Mouse (Mus musculus): ENCODE measurements around the gene Arid5b. TPM values are rescaled to one million over a fixed set of nuclear protein-coding genes. Genes with fewer than 3 reads are reported as not detected.

The Arid5b gene
- polyA plus RNA-seq, 1 experiment from 2014 or later, result 42.9 TPM

DNA sequence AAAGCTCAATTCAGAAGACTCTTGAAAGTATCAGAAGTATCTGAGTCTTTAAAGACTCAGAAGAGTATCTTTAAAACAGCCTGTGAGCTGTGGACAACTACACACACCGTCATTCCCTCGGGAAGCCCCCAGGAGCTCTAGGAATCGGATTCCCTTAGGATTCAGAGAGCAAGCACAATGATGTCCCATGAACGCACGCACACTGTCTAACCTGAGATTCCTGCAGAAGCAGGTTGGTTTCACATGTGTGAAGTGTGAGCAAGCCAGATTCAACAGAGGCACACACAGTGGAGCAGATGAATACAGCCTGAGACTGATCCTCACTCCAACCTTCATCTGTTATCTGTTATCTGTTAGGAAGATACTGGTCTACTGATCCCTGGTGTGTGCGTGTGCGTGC lies 97.8 kb downstream of the Arid5b start:
- Histone ChIP-seq H3K27me3 (ENCODE audit: control insufficient read depth, insufficient read depth, low read length) (no peaks in the 10 kb centered on the region), H3K9ac (ENCODE audit: low read depth, low read length) (no peak overlapping the region), H3K4me3 (ENCODE audit: low read length) (no peak overlapping the region), H3K4me2 (replicated peaks; ENCODE audit: low read depth, low read length) (no peak overlapping the region), H3K9me3 (ENCODE audit: control insufficient read depth, low read length) (no peaks in the 10 kb centered on the region), H3K36me3 (ENCODE audit: control insufficient read depth, insufficient read depth, low read length) (peaks cover 11% of the 10 kb centered on the region; the same call in 1 of the 2 replicates), H3K4me1 (ENCODE audit: control insufficient read depth, insufficient read depth, low read length) (peaks cover 9% of the 10 kb centered on the region; the same call in 1 of the 2 replicates), H3K27ac (ENCODE audit: low read depth, low read length) (no peak overlapping the region)
- no peak for ATAC-seq (ENCODE audit: low FRiP score, low TSS enrichment)
- WGBS, result 90% methylated on average over 7 of the region's 7 CpGs

DNA sequence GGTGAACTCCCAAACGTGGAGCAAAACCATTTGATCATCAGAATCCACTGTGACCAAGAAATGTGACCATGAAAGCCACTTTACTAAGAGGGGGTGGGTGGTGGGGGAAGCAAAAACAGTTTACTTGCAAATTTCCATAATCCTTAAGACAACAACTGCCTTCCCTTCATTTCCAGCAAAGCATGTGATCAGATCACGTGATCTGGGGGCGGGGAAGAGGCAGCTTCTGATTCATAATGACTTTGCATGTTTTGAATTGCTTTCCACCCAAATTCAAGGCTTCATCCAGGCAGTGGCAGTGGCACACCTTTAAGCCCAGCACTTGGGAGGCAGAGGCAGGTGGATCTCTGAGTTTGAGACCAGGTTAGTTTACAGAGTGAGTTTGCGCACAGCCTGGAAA lies 98.4 kb downstream of the Arid5b start:
- no peak overlapping the region for H3K4me2 ChIP-seq (replicated peaks; ENCODE audit: low read depth, low read length)
- no peaks in the 10 kb centered on the region for H3K9me3 ChIP-seq (ENCODE audit: control insufficient read depth, low read length)
- no peak overlapping the region for H3K4me3 ChIP-seq (ENCODE audit: low read length)
- peaks cover 9% of the 10 kb centered on the region; the same call in 1 of the 2 replicates for H3K4me1 ChIP-seq (ENCODE audit: control insufficient read depth, insufficient read depth, low read length)
- 73% methylated on average over 4 of the region's 4 CpGs for WGBS
- H3K9ac ChIP-seq (ENCODE audit: low read depth, low read length), result no peak overlapping the region
- ATAC-seq (ENCODE audit: low FRiP score, low TSS enrichment), result no peak
- H3K36me3 ChIP-seq (ENCODE audit: control insufficient read depth, insufficient read depth, low read length), result peaks cover 7% of the 10 kb centered on the region; the same call in 1 of the 2 replicates
- H3K27me3 ChIP-seq (ENCODE audit: control insufficient read depth, insufficient read depth, low read length), result no peaks in the 10 kb centered on the region
- H3K27ac ChIP-seq (ENCODE audit: low read depth, low read length), result no peak overlapping the region

DNA sequence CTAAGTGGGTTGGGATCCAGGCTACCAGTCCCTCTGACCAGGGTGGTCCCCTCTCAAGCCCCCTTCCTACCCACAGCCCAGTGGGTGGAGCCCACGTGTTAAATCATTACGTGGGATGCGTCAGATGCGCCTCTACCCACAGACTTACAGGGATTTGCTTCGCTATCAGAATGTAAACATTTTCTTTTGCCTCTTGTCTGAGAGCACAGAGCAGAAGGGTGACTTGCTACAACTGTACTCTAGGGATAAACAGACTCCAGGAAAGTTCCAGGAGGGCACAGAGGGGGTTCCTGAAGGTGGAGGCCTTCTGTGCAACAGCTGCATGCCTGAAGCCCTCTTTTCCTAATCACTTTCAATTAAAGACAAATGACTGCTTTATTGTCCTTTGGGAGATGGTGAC lies 98.8 kb downstream of the Arid5b start:
- H3K27ac ChIP-seq (ENCODE audit: low read depth, low read length), result peak overlapping the region; percentile 17; the same call in 1 of the 2 replicates
- no peaks in the 10 kb centered on the region for H3K9me3 ChIP-seq (ENCODE audit: control insufficient read depth, low read length)
- no peak overlapping the region for H3K4me3 ChIP-seq (ENCODE audit: low read length)
- peaks cover 2% of the 10 kb centered on the region; the same call in 1 of the 2 replicates for H3K36me3 ChIP-seq (ENCODE audit: control insufficient read depth, insufficient read depth, low read length)
- no peak overlapping the region for H3K4me2 ChIP-seq (replicated peaks; ENCODE audit: low read depth, low read length)
- no peak overlapping the region for H3K9ac ChIP-seq (ENCODE audit: low read depth, low read length)
- no peak for ATAC-seq (ENCODE audit: low FRiP score, low TSS enrichment)
- H3K27me3 ChIP-seq (ENCODE audit: control insufficient read depth, insufficient read depth, low read length), result no peaks in the 10 kb centered on the region
- WGBS, result 52% methylated on average over 5 of the region's 5 CpGs
- H3K4me1 ChIP-seq (ENCODE audit: control insufficient read depth, insufficient read depth, low read length), result peaks cover 9% of the 10 kb centered on the region; the same call in 1 of the 2 replicates

DNA sequence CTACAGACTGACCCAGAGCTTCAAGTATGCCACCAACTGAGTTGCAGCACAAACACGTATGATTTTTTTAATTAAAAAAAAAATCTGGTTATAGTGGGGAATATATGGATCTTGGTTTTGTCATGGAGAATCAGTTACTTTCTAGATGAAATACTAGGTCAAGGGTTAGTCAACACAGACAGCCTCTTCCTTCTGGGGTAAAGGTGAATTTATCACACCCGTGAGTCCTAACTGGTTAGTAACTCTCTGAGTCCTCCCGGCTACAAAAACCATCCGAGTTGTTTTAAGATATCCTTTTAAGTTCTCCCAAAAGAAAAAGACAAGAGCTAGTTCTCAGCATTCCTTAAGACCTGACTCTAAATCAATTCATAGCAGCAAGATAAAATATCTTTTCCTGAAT lies 99.2 kb downstream of the Arid5b start:
- Histone ChIP-seq H3K9ac (ENCODE audit: low read depth, low read length) (no peak overlapping the region), H3K27me3 (ENCODE audit: control insufficient read depth, insufficient read depth, low read length) (no peaks in the 10 kb centered on the region), H3K4me3 (ENCODE audit: low read length) (no peak overlapping the region), H3K9me3 (ENCODE audit: control insufficient read depth, low read length) (no peaks in the 10 kb centered on the region), H3K27ac (ENCODE audit: low read depth, low read length) (no peak overlapping the region; the same call in 1 of the 2 replicates), H3K36me3 (ENCODE audit: control insufficient read depth, insufficient read depth, low read length) (no peaks in the 10 kb centered on the region), H3K4me2 (replicated peaks; ENCODE audit: low read depth, low read length) (no peak overlapping the region), H3K4me1 (ENCODE audit: control insufficient read depth, insufficient read depth, low read length) (peaks cover 9% of the 10 kb centered on the region; the same call in 1 of the 2 replicates)
- no peak for ATAC-seq (ENCODE audit: low FRiP score, low TSS enrichment)
- 58% methylated on average over 4 of the region's 4 CpGs for WGBS

DNA sequence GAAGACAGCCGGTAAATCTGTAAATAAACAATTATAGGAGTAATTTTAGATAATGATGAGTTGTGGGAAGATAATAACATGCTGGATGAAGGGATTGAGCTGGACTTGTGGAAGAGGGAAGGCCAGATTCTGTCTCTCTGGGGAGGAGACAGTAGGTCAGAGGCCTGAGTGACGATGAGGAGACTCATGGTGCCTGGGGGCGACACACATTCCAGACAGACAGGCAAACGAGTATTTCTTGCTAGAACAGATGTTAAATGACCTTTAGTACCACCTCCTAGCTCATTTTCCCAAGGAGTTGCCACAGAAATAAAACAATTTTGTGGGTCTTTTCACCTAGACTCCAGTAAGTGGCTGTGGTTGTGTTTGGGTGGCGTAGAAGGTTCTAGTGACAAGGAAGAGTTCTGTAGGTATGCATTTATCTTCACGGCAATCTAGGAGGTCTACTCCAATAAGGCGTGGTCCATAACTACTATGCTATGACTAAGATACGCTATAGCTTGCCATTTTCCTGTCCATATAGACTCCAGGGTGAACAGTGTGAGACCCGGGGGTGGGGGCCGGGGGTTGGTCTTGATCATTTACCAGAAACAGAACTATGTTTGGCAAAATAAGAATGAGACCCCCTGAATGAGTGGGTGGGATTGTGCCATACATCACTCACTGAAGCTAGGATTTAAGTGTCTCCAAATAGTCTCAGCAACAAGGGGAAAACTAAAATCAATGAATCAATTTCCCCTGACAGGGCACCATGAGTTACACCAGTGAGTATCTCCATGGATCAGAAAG lies 100.6 kb downstream of the Arid5b start:
- WGBS, result 73% methylated on average over 10 of the region's 10 CpGs
- Histone ChIP-seq H3K27me3 (ENCODE audit: control insufficient read depth, insufficient read depth, low read length) (no peaks in the 10 kb centered on the region), H3K4me2 (replicated peaks; ENCODE audit: low read depth, low read length) (no peak overlapping the region), H3K4me1 (ENCODE audit: control insufficient read depth, insufficient read depth, low read length) (peaks cover 16% of the 10 kb centered on the region; the same call in 1 of the 2 replicates), H3K9me3 (ENCODE audit: control insufficient read depth, low read length) (no peaks in the 10 kb centered on the region), H3K27ac (ENCODE audit: low read depth, low read length) (no peak overlapping the region), H3K4me3 (ENCODE audit: low read length) (no peak overlapping the region), H3K9ac (ENCODE audit: low read depth, low read length) (no peak overlapping the region), H3K36me3 (ENCODE audit: control insufficient read depth, insufficient read depth, low read length) (no peaks in the 10 kb centered on the region)
- ATAC-seq (ENCODE audit: low FRiP score, low TSS enrichment), result no peak

DNA sequence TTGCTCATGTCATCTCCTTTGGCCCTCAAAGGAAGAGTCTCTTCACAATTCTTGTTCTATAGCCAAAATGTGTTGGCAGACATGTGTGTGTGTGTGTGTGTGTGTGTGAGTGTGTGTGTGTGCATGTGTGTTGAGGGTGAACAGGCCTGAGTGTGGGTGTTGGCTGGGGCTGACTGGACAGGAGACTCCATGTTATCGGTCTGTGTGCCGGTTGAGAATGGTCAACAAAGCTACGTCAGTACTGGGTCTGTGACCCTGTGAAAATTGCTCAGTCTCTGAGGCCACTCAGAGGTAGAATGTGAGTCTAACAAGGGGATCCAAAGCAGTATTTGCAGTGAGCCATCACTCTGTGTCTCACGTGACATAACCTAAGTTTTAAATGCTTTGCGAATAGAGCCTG lies 102.7 kb downstream of the Arid5b start:
- Histone ChIP-seq H3K27me3 (ENCODE audit: control insufficient read depth, insufficient read depth, low read length) (no peaks in the 10 kb centered on the region), H3K9me3 (ENCODE audit: control insufficient read depth, low read length) (no peaks in the 10 kb centered on the region), H3K36me3 (ENCODE audit: control insufficient read depth, insufficient read depth, low read length) (no peaks in the 10 kb centered on the region), H3K4me1 (ENCODE audit: control insufficient read depth, insufficient read depth, low read length) (peaks cover 16% of the 10 kb centered on the region; the same call in 1 of the 2 replicates), H3K27ac (ENCODE audit: low read depth, low read length) (no peak overlapping the region), H3K4me2 (replicated peaks; ENCODE audit: low read depth, low read length) (no peak overlapping the region), H3K4me3 (ENCODE audit: low read length) (no peak overlapping the region), H3K9ac (ENCODE audit: low read depth, low read length) (no peak overlapping the region)
- ATAC-seq (ENCODE audit: low FRiP score, low TSS enrichment), result no peak
- 97% methylated on average over 5 of the region's 5 CpGs for WGBS

DNA sequence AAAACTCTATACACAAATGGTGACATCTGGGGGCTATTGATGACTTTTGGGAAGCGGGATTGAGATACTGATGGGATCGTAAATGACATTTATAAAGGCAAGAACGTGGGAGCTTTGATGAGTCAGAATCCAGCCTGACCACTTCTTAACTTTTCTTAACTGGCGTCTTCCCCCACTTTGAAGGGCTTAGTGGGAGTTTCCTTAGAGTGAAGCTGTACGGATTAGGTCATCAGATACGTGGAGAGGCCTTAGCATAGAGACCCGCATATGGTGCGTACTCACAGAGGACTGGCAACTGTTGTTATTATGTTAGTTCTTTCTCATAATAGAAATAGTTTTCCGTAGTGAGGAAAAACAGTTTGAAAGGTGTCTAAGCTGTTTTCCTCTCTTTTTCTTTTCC lies 104.9 kb downstream of the Arid5b start:
- 37% methylated on average over 9 of the region's 9 CpGs for WGBS
- no peak for ATAC-seq (ENCODE audit: low FRiP score, low TSS enrichment)
- no peak overlapping the region for H3K27ac ChIP-seq (ENCODE audit: low read depth, low read length)

DNA sequence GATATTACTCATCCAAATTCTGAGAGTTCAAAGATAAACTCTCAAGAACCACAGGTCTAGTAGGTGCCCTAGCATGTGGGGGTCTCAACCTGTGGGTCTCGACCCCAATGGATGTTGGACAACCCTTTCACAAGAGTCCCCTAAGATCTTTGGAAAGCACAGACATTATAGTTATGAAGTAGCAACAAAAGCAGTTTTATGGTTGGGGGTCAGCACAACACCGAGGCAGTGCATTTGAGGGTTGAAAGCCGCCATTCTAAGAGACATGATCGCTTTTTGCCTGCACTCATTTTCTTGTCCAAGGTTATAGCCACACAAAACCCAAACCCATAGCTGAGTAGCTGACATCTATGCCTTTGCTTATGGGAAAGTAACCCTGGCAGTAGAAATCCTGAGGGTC lies 105.6 kb downstream of the Arid5b start:
- H3K27me3 ChIP-seq (ENCODE audit: control insufficient read depth, insufficient read depth, low read length), result no peaks in the 10 kb centered on the region
- no peak overlapping the region for H3K4me2 ChIP-seq (replicated peaks; ENCODE audit: low read depth, low read length)
- WGBS, result 78% methylated on average over 4 of the region's 4 CpGs
- no peaks in the 10 kb centered on the region for H3K36me3 ChIP-seq (ENCODE audit: control insufficient read depth, insufficient read depth, low read length)
- H3K9me3 ChIP-seq (ENCODE audit: control insufficient read depth, low read length), result no peaks in the 10 kb centered on the region
- no peak overlapping the region for H3K4me3 ChIP-seq (ENCODE audit: low read length)
- H3K27ac ChIP-seq (ENCODE audit: low read depth, low read length), result no peak overlapping the region
- H3K9ac ChIP-seq (ENCODE audit: low read depth, low read length), result no peak overlapping the region
- peaks cover 17% of the 10 kb centered on the region for H3K4me1 ChIP-seq (ENCODE audit: control insufficient read depth, insufficient read depth, low read length)
- ATAC-seq (ENCODE audit: low FRiP score, low TSS enrichment), result no peak

More for the DNA sequence above, 104.9 kb downstream of the Arid5b start:
- H3K9me3 ChIP-seq (ENCODE audit: control insufficient read depth, low read length), result no peaks in the 10 kb centered on the region
- no peak overlapping the region for H3K9ac ChIP-seq (ENCODE audit: low read depth, low read length)
- no peaks in the 10 kb centered on the region for H3K27me3 ChIP-seq (ENCODE audit: control insufficient read depth, insufficient read depth, low read length)
- H3K36me3 ChIP-seq (ENCODE audit: control insufficient read depth, insufficient read depth, low read length), result no peaks in the 10 kb centered on the region
- peaks cover 20% of the 10 kb centered on the region for H3K4me1 ChIP-seq (ENCODE audit: control insufficient read depth, insufficient read depth, low read length)
- no peak overlapping the region for H3K4me3 ChIP-seq (ENCODE audit: low read length)
- no peak overlapping the region for H3K4me2 ChIP-seq (replicated peaks; ENCODE audit: low read depth, low read length)

DNA sequence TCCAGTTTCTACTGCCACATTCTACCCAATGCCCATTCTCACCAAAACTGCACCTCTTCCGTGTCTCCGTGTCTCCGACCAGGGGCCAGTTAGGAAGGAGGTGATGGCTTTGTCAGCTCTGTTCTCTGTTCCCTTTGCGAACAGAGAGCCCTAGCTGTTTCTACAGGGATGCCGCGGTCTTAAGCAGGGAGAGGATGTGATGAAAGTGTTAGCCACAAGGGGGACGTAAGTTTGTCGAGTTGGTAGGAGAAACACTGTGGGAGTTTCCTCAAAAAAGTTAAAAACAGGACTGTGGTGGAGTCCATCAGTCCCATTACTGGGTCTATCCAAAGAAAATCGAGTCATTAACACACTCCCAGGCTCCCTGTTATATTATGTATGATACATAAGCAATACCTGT lies 106.6 kb downstream of the Arid5b start:
- no peak overlapping the region for H3K27ac ChIP-seq (ENCODE audit: low read depth, low read length)
- no peaks in the 10 kb centered on the region for H3K36me3 ChIP-seq (ENCODE audit: control insufficient read depth, insufficient read depth, low read length)
- 67% methylated on average over 9 of the region's 9 CpGs for WGBS
- H3K9ac ChIP-seq (ENCODE audit: low read depth, low read length), result no peak overlapping the region
- no peak overlapping the region for H3K4me3 ChIP-seq (ENCODE audit: low read length)
- ATAC-seq (ENCODE audit: low FRiP score, low TSS enrichment), result no peak
- no peaks in the 10 kb centered on the region for H3K27me3 ChIP-seq (ENCODE audit: control insufficient read depth, insufficient read depth, low read length)
- peaks cover 20% of the 10 kb centered on the region for H3K4me1 ChIP-seq (ENCODE audit: control insufficient read depth, insufficient read depth, low read length)
- H3K4me2 ChIP-seq (replicated peaks; ENCODE audit: low read depth, low read length), result no peak overlapping the region
- no peaks in the 10 kb centered on the region for H3K9me3 ChIP-seq (ENCODE audit: control insufficient read depth, low read length)

All from kidney, embryonic 14.5 days (tissue).